Mouse (Mus musculus) myocyte (in vitro differentiated cells): ENCODE measurements around the gene Atf6. TPM values are rescaled to one million over a fixed set of nuclear protein-coding genes. Genes with fewer than 3 reads are reported as not detected.

ENCODE experiments used
- H3K27me3 ChIP-seq: one replicate; pipeline ENCODE4 v1.6.1; 2011; ENCODE audit not compliant: control insufficient read depth, insufficient read depth, insufficient read length
- H3K36me3 ChIP-seq: one replicate; pipeline ENCODE4 v1.6.1; 2011; ENCODE audit not compliant: control insufficient read depth, insufficient read depth
- H3K4me2 ChIP-seq: one replicate; pipeline ENCODE4 v1.6.1; 2011; ENCODE audit warnings: low read depth, control low read depth
- H3K4me3 ChIP-seq: one replicate; pipeline ENCODE4 v1.5.1; 2011; ENCODE audit warnings: mild to moderate bottlenecking, control low read depth, moderate library complexity
- H3K79me2 ChIP-seq: one replicate; pipeline ENCODE4 v1.6.1; 2011; ENCODE audit not compliant: control insufficient read depth, insufficient read depth
- H3ac ChIP-seq: one replicate; pipeline ENCODE4 v1.6.1; 2011; ENCODE audit not compliant: control insufficient read depth, insufficient read length
- CEBPB ChIP-seq: IDR thresholded peaks from 2 replicates; pipeline ENCODE4 v1.6.1; 2011; ENCODE audit warnings: mild to moderate bottlenecking, moderate library complexity; ENCODE audit not compliant: poor library complexity, insufficient read depth, severe bottlenecking
- E2F4 ChIP-seq: IDR thresholded peaks from one replicate; pipeline ENCODE4 v1.6.1; 2011; ENCODE audit warnings: mild to moderate bottlenecking, control low read depth, moderate library complexity; ENCODE audit not compliant: insufficient read depth
- MAX ChIP-seq: IDR thresholded peaks from one replicate; pipeline ENCODE4 v1.6.1; 2011; ENCODE audit warnings: low read depth, mild to moderate bottlenecking, control low read depth
- MYOD1 ChIP-seq, 3 experiments: IDR thresholded peaks; one replicate each; pipeline ENCODE4 v1.6.1; 2011; ENCODE audit warnings: control low read depth in 2 of 3, low read depth in 2 of 3, mild to moderate bottlenecking in 2 of 3, moderate library complexity in 1 of 3; ENCODE audit not compliant: insufficient read length in 2 of 3, control insufficient read depth in 1 of 3
- MYOG ChIP-seq, 3 experiments: IDR thresholded peaks; one replicate each; pipeline ENCODE4 v1.6.1; 2011; ENCODE audit warnings: control low read depth in 2 of 3, low read depth in 2 of 3, mild to moderate bottlenecking in 2 of 3; ENCODE audit not compliant: insufficient read length in 2 of 3, control insufficient read depth in 1 of 3, insufficient read depth in 1 of 3
- POLR2A ChIP-seq: IDR thresholded peaks from one replicate; pipeline ENCODE4 v1.6.1; 2011; ENCODE audit warnings: low read depth, mild to moderate bottlenecking, control low read depth, moderate library complexity; ENCODE audit not compliant: insufficient read length
- POLR2AphosphoS2 ChIP-seq: IDR thresholded peaks from one replicate; pipeline ENCODE4 v1.6.1; 2011; ENCODE audit warnings: low read depth, control low read depth; ENCODE audit not compliant: insufficient read length
- REST ChIP-seq: IDR thresholded peaks from one replicate; pipeline ENCODE4 v1.6.1; 2011; ENCODE audit warnings: mild to moderate bottlenecking, control low read depth, moderate library complexity; ENCODE audit not compliant: insufficient read depth, insufficient read length
- SRF ChIP-seq: IDR thresholded peaks from one replicate; pipeline ENCODE4 v1.6.1; 2011; ENCODE audit warnings: low read depth; ENCODE audit not compliant: control insufficient read depth, insufficient read length
- TCF12 ChIP-seq: IDR thresholded peaks from one replicate; pipeline ENCODE4 v1.6.1; 2011; ENCODE audit warnings: mild to moderate bottlenecking, control low read depth; ENCODE audit not compliant: poor library complexity, insufficient read depth, severe bottlenecking
- TCF3 ChIP-seq: IDR thresholded peaks from one replicate; pipeline ENCODE4 v1.6.1; 2011; ENCODE audit warnings: low read depth, control low read depth; ENCODE audit not compliant: insufficient read length
- USF1 ChIP-seq: IDR thresholded peaks from one replicate; pipeline ENCODE4 v1.6.1; 2011; ENCODE audit warnings: low read depth, mild to moderate bottlenecking, control low read depth, moderate library complexity
- polyA plus RNA-seq: library from polyadenylated mRNA; unstranded; fragments of >200 nt; fragmentation: generic; extraction: Trizol; gene quantifications from one replicate; pipeline ENCODE4 v1.2.1, GENCODE M21; 2012; ENCODE audit warnings: missing spikeins

Gene Atf6
- polyA plus RNA-seq, 1 experiment: 40.2 TPM

GRCm38 (mm10) chr1:170786570-170787341 lies 80.8 kb downstream of the Atf6 start:
- Histone ChIP-seq H3K4me3 (no peak overlapping the region), H3ac (no peak overlapping the region), H3K36me3 (peaks cover 46% of the 10 kb centered on the region), H3K79me2 (no peaks in the 10 kb centered on the region), H3K27me3 (no peaks in the 10 kb centered on the region), H3K4me2 (no peak overlapping the region)
- no peak for TF ChIP-seq CEBPB
- no peak for TF ChIP-seq E2F4
- TF ChIP-seq MYOD1 (IDR thresholded peaks at IDR 0.05; ENCODE audit: control insufficient read depth in 1 of 3, insufficient read length in 2 of 3, low read depth in 2 of 3): no peak
- TF ChIP-seq MYOG (IDR thresholded peaks at IDR 0.05; ENCODE audit: control insufficient read depth in 1 of 3, insufficient read depth in 1 of 3, insufficient read length in 2 of 3, low read depth in 2 of 3): no peak
- TF ChIP-seq TCF3: no peak
- TF ChIP-seq POLR2AphosphoS2: no peak
- TF ChIP-seq POLR2A: no peak
- no peak for TF ChIP-seq TCF12

GRCm38 (mm10) chr1:170777688-170778087 lies 89.9 kb downstream of the Atf6 start:
- H3K4me2 ChIP-seq: no peak overlapping the region
- H3ac ChIP-seq: no peak overlapping the region
- H3K79me2 ChIP-seq: no peaks in the 10 kb centered on the region
- H3K27me3 ChIP-seq: no peaks in the 10 kb centered on the region
- H3K4me3 ChIP-seq: no peak overlapping the region
- TF ChIP-seq MAX: no peak
- no peak for TF ChIP-seq TCF12
- no peak for TF ChIP-seq MYOD1 (IDR thresholded peaks at IDR 0.05; ENCODE audit: control insufficient read depth in 1 of 3, insufficient read length in 2 of 3, low read depth in 2 of 3)
- TF ChIP-seq USF1: no peak
- no peak for TF ChIP-seq CEBPB
- TF ChIP-seq SRF: no peak
- TF ChIP-seq REST: no peak
- TF ChIP-seq POLR2A: no peak
- TF ChIP-seq POLR2AphosphoS2: no peak
- no peak for TF ChIP-seq MYOG (IDR thresholded peaks at IDR 0.05; ENCODE audit: control insufficient read depth in 1 of 3, insufficient read depth in 1 of 3, insufficient read length in 2 of 3, low read depth in 2 of 3)
- no peak for TF ChIP-seq TCF3
- TF ChIP-seq E2F4: no peak
- H3K36me3 ChIP-seq: peaks cover 36% of the 10 kb centered on the region

- Histone ChIP-seq H3K4me2 (no peak overlapping the region), H3K27me3 (no peaks in the 10 kb centered on the region), H3K36me3 (peaks cover 37% of the 10 kb centered on the region), H3K4me3 (no peak overlapping the region), H3K79me2 (no peaks in the 10 kb centered on the region), H3ac (no peak overlapping the region)
- TF ChIP-seq USF1: no peak
- TF ChIP-seq MYOD1 (IDR thresholded peaks at IDR 0.05; ENCODE audit: control insufficient read depth in 1 of 3, insufficient read length in 2 of 3, low read depth in 2 of 3): no peak
- no peak for TF ChIP-seq REST
Measured at GRCm38 (mm10) chr1:170774431-170774830, 93.1 kb downstream of the Atf6 start.

GRCm38 (mm10) chr1:170773506-170773905 lies 94.1 kb downstream of the Atf6 start:
- Histone ChIP-seq H3K36me3 (peaks cover 35% of the 10 kb centered on the region), H3K4me2 (no peak overlapping the region), H3K27me3 (no peaks in the 10 kb centered on the region), H3K79me2 (no peaks in the 10 kb centered on the region), H3K4me3 (no peak overlapping the region), H3ac (no peak overlapping the region)
- TF ChIP-seq TCF3: no peak
- TF ChIP-seq MYOG (IDR thresholded peaks at IDR 0.05; ENCODE audit: control insufficient read depth in 1 of 3, insufficient read depth in 1 of 3, insufficient read length in 2 of 3, low read depth in 2 of 3): no peak
- no peak for TF ChIP-seq REST
- TF ChIP-seq TCF12: no peak
- TF ChIP-seq POLR2A: no peak
- TF ChIP-seq E2F4: no peak
- TF ChIP-seq MYOD1 (IDR thresholded peaks at IDR 0.05; ENCODE audit: control insufficient read depth in 1 of 3, insufficient read length in 2 of 3, low read depth in 2 of 3): no peak
- TF ChIP-seq CEBPB: no peak
- no peak for TF ChIP-seq USF1
- no peak for TF ChIP-seq POLR2AphosphoS2
- TF ChIP-seq SRF: no peak
- no peak for TF ChIP-seq MAX

DNA sequence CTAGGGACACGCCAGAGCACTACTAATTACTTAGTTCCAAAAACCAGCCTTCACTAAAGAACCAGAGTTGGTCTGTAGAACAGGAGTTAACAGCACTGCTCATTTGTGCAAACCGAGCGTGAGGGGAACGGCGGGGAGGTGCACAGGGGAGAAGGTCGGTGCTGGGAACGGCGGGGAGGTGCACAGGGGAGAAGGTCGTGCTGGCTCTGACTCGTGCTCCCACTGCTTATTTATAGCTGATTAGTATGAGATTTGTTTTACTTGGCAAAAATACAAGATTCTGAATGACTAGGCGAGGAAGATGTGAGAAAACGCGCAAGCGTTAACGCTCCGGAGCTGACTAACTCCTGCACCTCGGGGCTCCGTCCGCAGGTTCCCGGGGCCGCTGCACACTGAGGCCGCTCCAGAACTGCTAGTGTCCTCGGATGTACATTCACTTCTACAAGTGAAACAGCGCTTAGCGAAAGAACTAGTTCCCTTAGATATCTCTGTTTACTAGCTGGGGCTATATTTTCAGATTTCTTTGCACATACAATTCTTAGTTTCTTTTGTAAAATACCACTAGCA lies 96.1 kb downstream of the Atf6 start:
- H3K4me3 ChIP-seq: no peak overlapping the region
- H3K27me3 ChIP-seq: no peaks in the 10 kb centered on the region
- H3ac ChIP-seq: no peak overlapping the region
- no peaks in the 10 kb centered on the region for H3K79me2 ChIP-seq
- no peak for TF ChIP-seq TCF12
- TF ChIP-seq CEBPB: no peak
- TF ChIP-seq POLR2A: no peak
- no peak for TF ChIP-seq MYOD1 (IDR thresholded peaks at IDR 0.05; ENCODE audit: control insufficient read depth in 1 of 3, insufficient read length in 2 of 3, low read depth in 2 of 3)
- TF ChIP-seq MAX: no peak
- no peak for TF ChIP-seq TCF3
- TF ChIP-seq MYOG (IDR thresholded peaks at IDR 0.05; ENCODE audit: control insufficient read depth in 1 of 3, insufficient read depth in 1 of 3, insufficient read length in 2 of 3, low read depth in 2 of 3): no peak
- TF ChIP-seq E2F4: no peak
- TF ChIP-seq REST: no peak
- no peak for TF ChIP-seq POLR2AphosphoS2
- TF ChIP-seq SRF: no peak
- peaks cover 21% of the 10 kb centered on the region for H3K36me3 ChIP-seq
- H3K4me2 ChIP-seq: no peak overlapping the region
